Mouse (Mus musculus) CD8-positive naive resting alpha-beta T cell, adult 2 months (primary cell): ENCODE measurements around the gene Ccdc81.

ENCODE experiments used
- DNase-seq, 2 experiments: peaks; one replicate each; pipeline ENCODE4 v3.0.0; 2022; ENCODE audit warnings: low read depth in 2 of 2, low spot score in 2 of 2

Ccdc81 gene

DNA sequence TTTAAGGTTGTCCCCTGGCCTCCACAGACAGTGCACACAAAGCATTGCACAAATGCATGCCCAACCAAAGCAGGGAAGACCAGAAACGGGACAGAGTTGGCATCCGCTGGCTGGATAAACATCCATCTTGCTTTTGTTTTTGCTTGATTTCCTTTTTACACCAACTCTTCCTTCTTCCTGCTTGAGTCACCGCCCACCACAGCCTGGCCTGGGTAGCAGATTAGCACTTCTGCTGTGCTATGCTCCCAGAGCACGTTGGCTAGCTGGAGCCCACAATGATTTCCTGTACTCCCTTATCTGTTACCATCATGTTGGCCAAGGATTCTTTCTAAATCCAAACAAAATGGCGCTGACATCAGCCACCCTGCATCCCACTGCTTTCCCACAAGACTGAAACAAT, 36.2 kb downstream of the Ccdc81 start:
- DNase-seq = no peak

DNA sequence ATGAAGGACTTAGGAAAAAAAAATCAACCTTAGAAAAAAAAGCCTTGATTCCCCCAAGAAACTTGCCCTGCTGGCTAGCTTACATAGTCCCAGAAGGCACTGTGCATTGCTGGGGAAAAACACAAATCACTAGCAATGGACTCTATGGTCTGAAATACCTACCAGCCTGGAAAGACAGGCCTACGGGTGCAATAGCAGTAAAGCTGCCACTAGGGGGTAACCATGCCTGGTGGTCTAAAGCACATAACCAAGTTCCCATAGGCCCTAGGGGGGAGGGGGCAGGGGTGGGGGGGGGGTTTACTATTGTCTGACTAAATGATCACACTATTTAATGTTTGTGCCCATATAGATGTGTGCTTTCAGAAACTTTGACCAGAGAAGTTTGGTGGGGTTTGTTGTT, 38.7 kb downstream of the Ccdc81 start:
- DNase-seq = no peak

DNA sequence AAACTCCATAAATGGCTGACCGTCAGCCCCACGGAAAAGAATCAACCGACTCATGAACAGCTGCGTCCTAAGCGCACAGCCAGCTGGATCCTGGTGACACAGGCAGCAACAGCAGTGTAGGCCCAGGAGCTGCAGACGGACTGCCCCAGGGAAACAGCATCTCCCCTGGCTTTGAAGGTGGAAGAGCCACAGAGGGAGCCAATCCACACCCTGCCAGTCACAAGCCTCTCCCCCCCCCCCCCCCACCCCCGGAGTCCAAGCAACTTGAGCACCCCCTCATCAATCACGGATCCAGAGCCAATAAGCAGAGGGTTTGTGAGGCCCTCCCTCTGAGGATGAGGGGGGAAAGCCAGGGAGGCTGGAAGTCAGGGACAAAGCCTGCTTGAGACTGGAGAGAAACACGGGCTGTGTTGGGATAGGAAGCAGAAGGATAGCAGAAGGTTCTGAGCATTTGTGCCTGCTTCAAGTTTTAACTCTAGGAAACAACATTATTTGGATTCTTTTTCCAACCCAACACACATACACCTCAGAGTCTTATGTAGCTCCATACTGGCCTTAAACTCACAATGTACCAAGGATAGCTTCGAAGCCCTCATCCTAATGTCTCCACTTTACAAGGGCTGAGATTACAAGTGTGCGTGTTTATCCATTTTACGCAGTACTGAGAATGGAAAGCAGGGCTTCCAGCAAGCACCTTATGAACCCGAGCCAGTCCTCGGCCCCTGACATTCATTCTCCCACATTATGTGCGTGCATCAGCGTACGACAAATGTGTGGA, 46.8 kb downstream of the Ccdc81 start:
- DNase-seq = no peak

DNA sequence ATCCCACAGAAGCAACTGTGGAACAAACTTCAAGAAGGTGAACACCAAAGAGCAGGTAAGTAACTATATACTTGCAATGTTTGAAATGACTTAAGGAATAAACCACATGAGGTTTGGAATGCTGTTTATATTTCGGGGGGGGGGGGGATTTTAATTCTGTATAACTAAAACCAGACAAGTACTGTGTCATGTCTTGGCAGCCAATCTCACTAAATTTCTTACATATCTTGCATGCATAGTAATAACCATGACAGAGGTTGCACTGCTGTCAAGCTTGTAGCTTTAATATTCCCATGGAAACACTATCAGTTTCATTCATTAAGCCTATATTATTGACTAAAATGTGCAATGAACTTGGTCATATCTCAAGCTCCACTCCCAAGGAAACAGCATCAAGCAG, 48.2 kb downstream of the Ccdc81 start:
- no peak for DNase-seq

DNA sequence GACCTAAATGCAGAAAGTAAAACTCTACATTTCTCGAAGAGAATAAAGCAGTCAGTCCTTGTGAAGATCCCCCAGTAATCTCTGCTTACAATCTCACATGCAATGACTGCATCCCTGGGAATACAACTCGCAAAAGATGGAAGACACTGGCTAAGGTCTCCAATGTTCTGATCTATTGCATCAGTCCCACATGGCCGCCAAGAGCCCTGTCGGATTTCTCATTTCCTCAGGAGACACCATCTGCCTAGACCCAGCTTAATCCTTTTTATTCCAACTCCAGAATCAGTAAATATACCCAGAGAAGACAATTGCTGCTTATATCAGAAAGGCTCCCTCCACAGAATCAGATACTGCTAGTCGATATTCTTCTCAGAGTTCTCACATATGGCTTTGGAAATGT, 50.3 kb downstream of the Ccdc81 start:
- no peak for DNase-seq

DNA sequence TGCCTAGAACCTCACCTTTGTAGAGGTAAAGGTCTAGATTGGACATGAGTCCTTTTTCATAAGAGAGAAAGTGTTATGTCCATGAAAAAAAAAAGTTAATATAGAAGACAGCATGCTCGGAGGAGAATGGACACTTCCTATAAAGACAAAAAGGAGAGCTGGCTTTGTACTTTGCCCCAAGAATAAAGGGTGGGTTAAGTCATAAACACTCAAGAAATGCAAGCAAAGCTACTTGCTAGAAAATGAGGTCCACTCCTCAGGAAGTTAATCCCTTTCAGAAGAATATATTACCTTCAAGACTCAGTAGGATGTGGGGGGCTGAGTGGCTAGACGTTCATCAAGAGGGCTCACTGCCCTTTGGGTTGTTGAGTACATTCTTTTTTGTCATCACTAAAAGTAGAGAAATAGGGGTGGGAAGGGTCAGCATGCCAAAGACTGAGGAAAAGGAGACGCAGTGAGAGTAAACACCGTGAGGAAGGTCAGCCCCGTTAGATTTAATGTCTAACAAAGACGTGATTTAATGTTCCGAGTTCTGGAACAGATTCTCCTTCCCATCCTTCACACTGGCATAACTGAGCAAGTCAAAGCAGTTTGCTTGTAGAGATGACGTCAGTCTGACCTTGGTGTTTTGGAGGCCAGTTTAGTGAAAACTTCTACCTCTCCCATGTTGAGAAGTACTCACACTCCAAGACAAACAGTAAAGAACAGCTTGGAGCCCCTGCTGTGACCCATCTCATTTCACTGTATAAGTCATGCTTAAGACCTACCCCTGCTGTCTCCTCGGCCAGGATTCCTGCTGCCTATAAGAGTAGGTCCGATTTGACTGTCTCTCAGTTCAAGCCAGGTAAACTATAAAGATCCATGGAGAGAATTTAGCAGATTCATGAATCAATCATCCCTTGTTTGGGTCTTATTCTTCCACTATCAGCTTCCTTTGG, 51.0 kb downstream of the Ccdc81 start:
- no peak for DNase-seq

DNA sequence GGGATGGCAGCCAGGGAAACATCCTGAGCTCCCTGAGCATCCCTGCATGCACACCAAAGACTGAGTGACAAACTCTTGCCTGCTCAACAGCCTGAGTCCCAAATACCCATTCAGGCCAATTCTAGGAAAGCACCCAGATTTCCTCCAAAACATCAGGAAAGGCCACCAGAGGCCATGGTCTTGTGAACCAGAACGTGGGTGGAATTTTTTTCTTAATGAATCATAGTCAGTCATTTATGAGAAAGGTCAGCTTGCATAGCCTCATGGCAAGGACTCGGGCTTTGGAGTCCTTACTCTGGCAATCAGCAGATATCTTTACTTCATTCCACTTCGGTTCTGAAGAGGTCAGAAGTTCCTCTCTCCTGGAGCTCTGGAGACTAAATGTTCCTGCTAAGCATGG, 52.9 kb downstream of the Ccdc81 start:
- no peak for DNase-seq

DNA sequence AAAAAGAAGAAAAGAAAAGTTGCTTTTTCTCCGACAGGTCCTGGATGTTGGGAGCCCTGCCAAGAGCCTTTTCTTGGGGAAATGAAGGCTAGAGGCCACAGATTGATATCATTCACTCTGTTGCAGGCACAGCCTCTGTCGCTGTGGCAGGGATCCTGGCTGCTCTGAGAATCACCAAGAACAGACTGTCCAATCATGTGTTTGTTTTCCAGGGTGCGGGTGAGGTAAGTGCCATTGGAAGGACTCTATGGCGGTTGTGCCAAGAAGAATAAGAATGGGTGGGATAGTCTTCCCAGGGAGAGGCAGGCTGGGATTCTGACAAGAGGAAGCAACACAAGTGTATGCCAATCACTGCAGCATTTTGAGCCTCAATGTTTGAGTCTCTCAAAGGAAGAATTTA, 57.8 kb downstream of the Ccdc81 start:
- DNase-seq = no peak

DNA sequence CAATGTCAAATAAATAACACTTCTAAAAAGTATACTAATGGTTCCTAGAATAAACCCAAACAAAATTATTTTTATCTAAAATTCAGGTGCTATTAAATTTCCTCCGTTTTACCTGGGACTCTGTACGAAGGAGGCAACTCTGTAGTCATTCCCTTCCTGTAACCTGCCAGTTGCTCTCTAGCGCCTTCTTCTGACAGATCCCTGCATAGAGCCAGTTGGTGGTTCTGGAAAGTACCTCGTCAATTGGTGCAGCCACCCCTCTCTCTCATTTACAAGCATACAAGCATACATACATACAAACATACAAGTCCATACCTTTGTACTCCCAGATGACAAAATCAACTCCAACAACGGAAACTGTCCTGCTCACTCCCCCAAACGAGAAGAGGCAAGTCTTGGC, 59.9 kb downstream of the Ccdc81 start:
- no peak for DNase-seq

DNA sequence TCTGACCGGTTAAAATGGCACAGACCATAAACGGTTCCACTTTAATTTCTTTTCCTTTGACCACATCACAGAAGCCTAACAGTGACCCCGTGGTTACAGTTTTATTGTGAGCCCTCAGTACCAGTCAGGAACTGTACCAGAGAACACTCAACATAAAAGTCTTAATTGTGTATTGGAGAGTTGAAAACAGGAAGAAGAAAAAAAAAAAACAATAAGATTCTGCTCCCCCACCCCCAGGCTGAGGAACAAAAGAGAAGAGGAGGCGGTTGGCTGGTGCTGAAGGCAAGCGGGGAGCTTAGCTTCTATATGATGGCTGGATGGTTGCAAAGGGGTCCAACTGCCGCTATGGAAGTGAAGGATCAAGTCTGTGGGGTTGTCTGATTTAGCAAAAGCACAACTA, 60.3 kb downstream of the Ccdc81 start:
- DNase-seq = no peak

DNA sequence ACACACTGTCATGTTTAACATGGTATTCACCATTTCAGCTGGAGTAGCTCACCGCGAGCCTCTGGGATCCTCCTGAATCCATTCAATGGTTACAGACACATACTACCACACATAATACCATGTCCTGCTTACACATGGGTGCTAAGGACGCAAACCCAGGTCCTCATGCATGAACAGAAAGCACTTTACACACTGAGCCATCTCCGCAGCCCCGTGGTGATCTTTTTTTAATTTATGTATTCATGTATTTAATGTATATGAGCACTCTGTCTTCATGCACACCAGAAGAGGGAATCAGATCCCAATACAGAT, 61.1 kb downstream of the Ccdc81 start:
- no peak for DNase-seq

DNA sequence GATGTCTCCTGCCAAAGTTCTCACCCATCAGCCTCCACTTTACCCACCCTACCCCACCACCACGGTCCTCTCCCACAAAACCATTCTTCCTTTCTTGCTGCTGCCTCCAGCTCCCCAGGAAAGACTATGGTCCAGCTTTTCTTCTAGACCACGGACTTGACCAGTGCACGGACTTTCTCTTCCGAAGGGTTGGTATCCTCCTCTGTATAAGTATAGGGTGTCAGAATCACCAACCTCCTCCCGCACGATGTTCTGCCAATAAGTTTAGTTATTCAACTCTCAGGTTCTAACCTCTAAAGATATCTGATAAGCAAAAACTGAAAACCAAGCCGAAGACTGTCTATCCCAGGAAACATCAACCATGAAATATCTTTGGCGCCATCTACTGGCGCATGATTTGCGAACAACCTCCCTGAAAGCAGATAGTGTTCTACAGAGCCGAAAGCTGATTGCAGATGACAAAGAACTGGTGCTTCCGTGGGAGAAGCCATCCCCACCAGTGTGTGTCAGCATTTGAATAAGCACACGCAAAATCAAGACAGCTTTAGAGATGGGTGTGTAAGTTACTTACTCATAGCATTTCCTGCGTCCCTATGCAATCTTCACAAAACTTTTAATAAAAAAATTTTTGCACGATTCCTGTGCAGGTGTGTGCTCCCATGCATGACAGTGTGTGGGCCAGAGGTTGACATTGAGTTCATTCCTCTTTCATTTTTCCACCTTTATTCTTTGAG, 61.6 kb downstream of the Ccdc81 start:
- peak in 1 of 2 experiments; percentile 25 for DNase-seq

DNA sequence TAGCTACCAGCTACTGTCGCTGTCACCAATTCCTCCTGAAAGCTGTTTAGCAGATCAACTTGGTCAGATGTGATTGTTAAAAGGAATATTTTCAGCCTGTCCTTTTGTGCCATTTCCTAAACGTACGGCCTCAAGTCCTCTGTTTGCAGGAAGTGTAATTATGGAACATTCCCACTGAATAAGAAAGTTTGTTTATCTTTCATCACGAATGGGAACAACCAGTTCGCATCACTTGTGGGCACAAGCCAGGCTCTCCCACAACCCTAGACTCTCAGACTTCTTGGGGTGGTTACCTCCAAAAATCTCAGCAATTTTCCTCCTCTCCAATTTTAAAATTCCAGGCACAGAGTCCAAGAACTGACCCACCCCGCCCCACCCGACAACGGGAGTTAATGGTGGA, 63.7 kb downstream of the Ccdc81 start:
- DNase-seq = no peak

DNA sequence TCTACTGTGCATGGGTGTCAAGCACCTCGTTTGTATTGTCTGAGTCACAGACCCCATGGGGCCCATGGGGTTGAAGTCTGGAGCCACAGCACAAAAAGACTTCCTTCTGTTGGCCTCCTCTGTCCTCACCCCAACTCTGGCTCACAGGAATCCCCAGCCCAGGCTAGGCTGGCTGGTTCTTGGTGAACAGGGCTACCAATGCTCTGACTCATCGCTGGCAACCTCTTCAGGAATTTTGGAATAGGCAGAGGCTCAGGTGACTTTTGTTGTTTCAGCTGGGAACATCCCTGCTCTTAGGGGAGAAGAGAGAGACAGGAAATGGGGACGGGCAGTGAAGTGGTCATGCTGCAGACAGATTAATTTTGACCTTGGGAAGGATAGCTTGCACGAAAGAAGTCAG, 65.6 kb downstream of the Ccdc81 start:
- DNase-seq = no peak

DNA sequence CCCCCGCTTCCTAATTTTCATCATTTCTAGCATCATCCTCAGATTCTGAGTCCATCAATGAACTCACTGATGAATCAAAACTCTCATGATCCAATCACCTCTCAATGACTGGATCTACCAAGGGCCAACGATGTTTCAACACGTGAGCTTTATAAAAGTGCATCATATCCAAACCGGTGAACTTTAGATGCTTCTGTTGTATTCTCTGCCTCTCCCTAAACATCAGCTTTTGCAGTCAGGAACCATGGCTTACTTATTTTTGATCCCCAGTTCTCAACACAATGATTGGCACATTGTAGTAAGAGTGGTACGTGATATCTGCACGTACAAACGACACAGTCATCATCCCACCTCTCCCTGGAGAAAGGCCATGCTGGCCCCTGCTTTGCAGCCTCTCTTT, 66.8 kb downstream of the Ccdc81 start:
- DNase-seq = no peak

DNA sequence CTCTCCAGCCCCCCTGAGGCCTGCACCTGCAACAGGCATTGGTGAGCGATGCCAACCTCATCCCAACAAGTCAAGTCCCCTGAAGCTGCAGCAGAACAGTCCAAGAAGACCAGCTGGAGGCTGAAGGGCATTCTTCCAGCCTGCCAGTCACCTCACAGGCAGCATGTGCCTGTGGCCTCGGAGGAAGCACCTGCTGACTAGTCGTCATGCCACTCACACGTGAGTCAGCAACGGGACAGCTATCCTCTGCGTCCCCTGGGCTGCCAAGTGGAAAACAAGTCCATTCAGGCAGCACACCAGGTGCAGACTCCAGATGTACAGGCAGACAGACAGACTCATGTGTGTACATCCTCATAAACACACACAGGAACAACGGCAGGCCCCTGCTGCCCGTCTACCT, 67.9 kb downstream of the Ccdc81 start:
- DNase-seq = no peak

DNA sequence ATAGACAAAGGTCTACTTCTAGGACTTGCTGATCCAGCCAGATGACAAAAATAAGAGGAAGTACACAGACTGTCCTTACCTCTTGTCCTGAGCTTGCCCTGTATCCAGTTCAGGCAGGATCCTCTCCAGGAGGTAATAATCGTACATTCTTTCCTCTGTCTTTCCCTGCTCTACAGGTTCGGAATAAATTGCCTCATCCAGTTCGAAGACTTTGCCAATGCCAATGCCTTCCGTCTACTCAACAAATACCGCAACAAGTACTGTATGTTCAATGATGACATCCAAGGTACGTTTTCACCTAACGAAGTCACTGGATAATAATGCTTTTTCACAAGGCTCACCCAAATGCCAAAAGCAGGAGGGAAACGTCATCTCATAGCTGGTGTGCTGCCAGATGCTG, 69.9 kb downstream of the Ccdc81 start:
- no peak for DNase-seq

DNA sequence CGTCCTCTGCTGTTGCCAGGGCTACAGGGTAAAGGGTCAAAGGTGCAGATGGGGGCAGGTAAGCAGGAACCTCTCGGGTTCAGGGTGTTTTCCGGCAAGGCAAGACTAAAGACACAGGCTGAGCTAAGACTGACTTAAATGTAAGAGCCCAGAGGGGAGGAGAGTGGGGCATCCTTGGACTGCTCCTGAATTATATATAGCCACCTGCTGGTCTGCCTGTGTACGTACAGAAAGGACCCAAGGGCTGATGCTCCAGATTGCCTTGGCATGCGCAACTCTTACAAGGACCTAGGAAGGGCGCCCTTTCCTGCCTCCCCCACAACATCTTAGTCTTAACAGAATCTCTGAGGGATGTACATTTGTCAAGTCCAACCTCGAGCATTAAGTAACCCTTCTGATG, 74.2 kb downstream of the Ccdc81 start:
- DNase-seq = no peak

DNA sequence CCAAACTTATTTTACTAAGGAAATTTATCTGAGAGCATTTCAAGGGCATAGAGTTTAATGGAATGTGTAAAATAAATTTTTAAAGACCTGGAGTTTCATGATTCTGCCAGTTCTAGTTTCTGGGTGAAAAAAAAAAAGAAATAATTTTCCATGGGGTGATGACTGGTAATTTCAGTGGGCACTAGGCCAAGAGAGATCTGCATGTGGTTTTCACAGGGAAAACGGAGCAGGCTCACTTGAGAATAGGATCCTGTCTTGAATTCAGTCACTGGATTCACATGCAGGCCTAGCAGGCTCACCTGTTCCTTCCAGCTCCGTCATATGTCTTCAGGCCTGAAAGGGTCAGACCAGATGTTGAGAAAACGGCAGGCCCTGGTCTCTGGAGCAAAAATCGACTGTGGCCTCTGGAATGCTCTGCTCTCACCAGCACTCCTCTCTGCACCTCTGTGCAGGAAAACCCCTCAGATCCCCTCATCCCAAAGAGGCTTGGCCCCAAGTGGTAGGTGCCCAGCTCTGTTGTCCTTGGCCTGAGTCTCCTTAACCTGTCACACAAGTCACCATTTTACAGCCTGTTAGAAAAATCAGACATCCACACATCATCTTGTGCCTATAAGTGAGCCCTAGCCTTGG, 74.9 kb downstream of the Ccdc81 start:
- DNase-seq = no peak
